Mouse (Mus musculus) ovary, adult 18-20 months (tissue): ENCODE data around the gene Lrrc25.

Source experiments
- DNase-seq: peaks from one replicate; pipeline ENCODE4 v3.0.0; 2022; ENCODE audit warnings: low spot score, mixed read lengths

Gene Lrrc25

GRCm38 (mm10) chr8:70599507-70600290, 16.3 kb upstream of the Lrrc25 start:
- no peak for DNase-seq

- DNase-seq: no peak
Observed at GRCm38 (mm10) chr8:70600473-70601270, 15.3 kb upstream of the Lrrc25 start.

- DNase-seq: peak; percentile 92
Observed at GRCm38 (mm10) chr8:70601271-70601649, 14.7 kb upstream of the Lrrc25 start.

GRCm38 (mm10) chr8:70602139-70602811, 13.7 kb upstream of the Lrrc25 start:
- no peak for DNase-seq

- DNase-seq: no peak
Observed at GRCm38 (mm10) chr8:70604558-70604957, 11.4 kb upstream of the Lrrc25 start.

GRCm38 (mm10) chr8:70605871-70606779, 9.8 kb upstream of the Lrrc25 start:
- DNase-seq: no peak

GRCm38 (mm10) chr8:70606780-70607602, 9.0 kb upstream of the Lrrc25 start:
- DNase-seq: no peak

GRCm38 (mm10) chr8:70607603-70607897, 8.4 kb upstream of the Lrrc25 start:
- no peak for DNase-seq

- no peak for DNase-seq
Observed at GRCm38 (mm10) chr8:70607898-70608748, 7.8 kb upstream of the Lrrc25 start.

- no peak for DNase-seq
Observed at GRCm38 (mm10) chr8:70608749-70609367, 7.1 kb upstream of the Lrrc25 start, which contains the start of gene Ssbp4. Gene Ssbp4 (minus strand): TSS chr8:70608872.

GRCm38 (mm10) chr8:70609368-70609848, 6.5 kb upstream of the Lrrc25 start:
- peak; percentile 84 for DNase-seq

- peak; percentile 94 for DNase-seq
Observed at GRCm38 (mm10) chr8:70609849-70610795, 5.8 kb upstream of the Lrrc25 start.

GRCm38 (mm10) chr8:70610796-70611771, 4.9 kb upstream of the Lrrc25 start:
- no peak for DNase-seq

- no peak for DNase-seq
Observed at GRCm38 (mm10) chr8:70611849-70612248, 4.1 kb upstream of the Lrrc25 start.

- DNase-seq: no peak
Observed at GRCm38 (mm10) chr8:70613763-70614162, 2.2 kb upstream of the Lrrc25 start.

GRCm38 (mm10) chr8:70614469-70614868, 1.5 kb upstream of the Lrrc25 start:
- DNase-seq: no peak

GRCm38 (mm10) chr8:70615281-70615680, 674 bp upstream of the Lrrc25 start:
- DNase-seq: no peak
